Mouse (Mus musculus) urinary bladder, postnatal 25 days (tissue): ENCODE data around the gene Vcp.

Experiments used
- DNase-seq: peaks from one replicate; pipeline ENCODE4 v3.0.0; 2022; ENCODE audit warnings: low spot score

Vcp gene

DNA sequence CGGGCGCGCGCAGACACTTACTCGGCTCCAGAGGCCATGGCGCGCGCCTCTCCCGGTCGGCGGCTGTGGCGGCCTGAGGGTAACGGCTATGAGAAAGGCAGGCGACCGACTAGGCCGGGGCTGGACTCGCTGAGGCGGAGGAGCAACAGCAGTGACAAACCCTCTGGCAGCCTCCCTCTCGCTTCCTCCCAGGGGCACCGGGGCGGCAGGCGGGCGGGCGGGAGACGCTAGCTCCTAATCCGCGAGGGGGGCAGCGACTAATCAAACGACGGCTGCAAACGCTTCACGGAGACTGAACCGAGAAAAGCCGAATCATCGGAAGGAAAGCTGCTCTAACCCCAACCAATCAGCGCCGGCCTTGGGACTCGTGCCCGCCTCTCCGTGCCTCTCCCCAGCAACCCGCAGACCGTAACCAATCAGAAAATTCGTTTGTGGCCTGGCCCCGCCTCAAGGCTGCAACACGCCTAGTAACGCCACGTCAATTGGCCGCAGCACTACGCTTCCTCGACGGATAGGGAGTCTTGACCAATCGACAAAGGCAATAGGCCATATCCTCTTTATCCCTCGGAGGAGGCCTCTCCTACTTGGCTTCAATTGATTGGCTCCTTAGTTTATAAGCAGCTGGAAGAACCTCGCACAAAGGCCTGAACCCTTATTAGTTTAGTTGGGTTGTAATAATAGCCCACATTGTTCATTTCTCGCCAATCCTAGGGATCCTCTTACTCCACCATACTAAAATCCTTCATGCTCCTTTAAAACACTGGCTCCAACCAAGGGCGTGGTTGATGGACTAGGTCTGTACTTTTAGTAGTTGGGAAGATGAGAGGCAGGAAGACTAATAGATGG is at the start of gene Vcp:
Gene Vcp (minus strand): TSS at position 367 of the 846 bp plus-strand sequence.
- DNase-seq, result peak; percentile 95

DNA sequence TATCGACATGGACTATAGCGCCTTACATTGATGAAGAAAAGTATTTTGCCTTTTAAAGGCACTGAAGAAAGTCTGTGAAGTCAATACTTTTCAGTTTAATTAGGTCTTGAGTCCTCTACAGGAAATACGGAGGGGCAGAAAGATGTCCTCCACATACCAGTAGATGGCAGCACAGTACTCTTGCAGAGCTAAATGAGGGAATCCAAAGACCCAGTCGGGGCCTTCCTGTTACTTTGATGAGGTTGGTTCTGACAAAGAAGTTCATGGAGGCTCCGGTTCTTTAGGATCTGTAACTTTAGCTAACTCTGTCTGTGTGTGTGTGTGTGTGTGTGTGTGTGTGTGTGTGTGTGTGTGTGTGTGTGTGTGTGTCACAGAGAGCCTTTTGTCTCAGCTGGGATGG is 46.9 kb upstream of the Vcp start:
- peak; percentile 42 for DNase-seq

DNA sequence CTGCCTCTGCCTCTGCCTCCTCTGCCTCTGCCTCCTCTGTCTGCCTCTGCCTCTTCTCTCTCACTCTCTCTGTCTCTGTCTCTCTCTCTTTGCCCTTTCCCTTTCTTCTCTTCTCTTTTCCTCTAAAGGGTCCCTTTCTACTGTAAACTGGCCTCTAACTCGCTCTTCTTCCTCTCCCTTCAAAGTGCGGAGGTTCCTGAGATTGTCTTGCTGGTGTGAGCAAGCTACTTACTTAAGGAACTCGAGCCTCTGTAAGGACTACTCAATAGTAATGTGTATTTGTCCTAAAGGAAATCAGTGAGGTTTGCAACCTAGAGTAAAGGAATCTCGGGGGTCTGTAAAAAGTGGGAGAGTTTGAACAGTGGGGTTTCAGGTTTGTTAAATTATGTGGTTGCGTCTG is 46.3 kb upstream of the Vcp start:
- DNase-seq, result no peak

DNA sequence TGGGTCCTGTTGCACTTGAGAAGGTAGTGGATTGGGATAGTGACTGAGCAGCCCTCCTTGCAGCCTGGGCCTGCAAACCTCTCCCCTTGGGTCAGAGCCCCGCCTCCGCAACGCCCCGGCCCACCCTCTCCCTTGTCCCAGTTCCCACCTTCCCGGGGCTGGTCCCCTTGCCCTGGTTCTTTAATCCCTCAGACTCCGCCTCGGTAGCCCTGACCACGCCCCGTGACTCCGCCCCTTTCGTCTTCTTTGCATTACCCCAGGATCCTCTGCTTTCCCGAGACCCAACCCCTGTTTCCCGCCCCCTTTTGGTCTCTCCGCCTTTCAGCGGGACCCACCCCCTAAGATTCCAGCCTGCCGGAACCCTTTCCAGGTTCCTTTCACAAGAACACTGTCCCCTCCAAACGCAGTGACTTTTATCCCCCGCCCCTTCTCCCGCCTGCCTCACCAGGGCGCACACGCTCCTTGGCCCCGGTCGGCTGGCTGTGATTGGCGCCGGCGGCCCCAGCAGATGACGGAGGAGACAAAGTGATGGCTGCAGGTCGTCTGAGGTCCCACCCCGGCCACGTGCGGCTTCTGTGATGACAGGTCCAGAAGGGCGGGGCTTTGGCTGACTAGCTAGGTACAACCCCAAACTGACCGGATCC is 45.5 kb upstream of the Vcp start, which contains the start of gene Fam214b:
Gene Fam214b (minus strand): TSS at position 562 of the 644 bp plus-strand sequence.
- DNase-seq, result peak; percentile 98

DNA sequence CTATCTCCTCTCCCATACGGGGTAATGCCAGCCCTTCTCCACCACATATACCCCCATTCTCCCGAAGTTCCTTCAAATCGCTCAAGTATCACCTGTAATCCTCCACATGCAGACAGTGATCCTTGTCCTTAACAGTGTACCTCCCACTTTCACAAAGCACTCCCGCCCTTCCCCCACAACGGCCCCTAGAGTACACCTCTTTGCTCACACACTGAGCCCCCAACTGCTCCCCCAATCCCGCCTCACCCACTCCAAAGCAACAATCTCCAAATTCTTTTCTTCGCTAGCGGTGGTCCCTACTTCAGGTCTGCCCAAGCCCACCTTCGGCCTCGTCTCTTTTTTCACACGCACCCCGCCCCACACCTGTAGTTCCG is 45.0 kb upstream of the Vcp start:
- no peak for DNase-seq

DNA sequence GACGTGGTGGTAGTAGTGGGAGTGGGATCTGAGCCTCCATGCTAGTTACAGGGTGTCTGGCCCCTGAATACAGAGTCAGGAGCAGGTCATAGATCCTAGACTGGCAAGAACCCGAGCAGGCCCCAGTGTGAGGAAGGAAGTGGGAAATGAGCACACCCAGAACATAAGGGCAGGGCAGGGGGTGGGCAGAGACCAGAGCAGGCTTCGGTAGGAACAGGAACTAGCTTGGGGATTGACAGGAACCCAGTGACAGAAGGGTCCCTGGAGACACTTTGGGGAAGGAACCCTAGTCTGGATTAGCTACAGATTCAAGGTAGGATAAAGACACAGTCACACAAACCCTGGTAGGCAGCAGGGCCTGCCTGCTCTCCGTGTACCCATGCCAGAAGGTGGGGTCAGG is 44.4 kb upstream of the Vcp start:
- DNase-seq, result no peak

DNA sequence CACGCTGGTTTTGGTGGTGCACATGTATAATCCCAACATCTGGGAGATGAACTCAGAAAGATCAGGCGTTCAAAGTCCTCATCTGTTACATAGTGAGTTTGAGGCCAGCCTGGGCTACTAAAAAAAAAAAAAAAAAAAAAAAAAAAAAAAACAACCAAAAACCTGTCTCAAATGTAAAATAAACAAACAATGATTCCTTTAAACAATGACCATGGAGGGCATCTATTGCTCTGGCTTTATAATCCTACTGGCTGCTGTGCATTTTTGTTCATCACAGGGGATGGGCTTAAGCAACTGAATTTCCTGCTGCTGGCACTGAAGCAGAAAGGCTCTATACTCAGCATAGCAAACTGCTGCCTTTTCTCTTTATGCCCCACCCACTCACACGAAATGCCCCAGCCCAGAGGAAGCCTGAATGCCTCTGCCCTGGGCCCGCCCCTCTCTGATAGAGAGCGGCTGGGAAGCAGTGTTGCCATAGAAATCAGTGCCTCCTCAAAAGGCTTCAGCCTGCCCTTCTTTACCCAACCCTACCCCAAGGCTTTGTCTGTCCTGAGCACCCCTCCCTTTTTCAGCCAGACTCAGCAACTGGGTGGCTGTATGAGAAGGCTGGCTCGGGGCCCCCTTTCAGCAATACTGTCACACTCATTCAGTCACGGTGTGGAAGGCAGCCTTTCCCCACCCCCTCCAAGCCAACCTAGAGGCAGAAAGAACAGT is 43.5 kb upstream of the Vcp start:
- DNase-seq, result no peak

DNA sequence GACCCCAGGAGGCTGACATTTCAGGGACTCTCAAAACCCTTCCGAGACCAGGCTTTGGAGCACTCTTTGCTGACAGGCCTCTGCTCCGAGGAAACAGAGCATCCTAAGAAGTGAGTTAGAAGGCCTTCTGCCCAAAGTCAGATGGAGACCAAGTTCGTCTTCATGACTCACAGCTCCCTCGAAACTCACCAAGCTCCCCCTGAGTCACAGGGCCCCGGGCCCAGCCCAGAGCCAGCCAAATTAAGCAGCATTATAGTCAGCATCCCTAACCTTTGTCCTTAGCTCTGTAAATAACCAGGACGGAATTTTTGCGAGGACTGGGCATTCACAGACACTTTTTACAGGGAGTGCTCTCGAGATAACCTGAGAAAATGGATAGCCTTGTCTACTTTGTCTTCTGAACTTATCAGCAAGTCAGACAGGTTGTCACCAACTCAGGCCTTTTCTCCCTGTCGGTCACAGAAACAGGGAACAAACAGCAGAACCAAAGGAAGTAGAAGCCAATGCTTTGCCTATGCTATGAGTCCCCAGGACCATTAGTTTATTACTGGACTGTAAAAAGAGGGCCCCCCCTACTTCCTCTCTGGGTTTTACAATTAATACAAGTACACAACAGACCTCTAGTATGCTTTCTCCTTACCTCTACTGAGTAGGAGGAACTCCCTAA is 40.7 kb upstream of the Vcp start:
- DNase-seq, result no peak

DNA sequence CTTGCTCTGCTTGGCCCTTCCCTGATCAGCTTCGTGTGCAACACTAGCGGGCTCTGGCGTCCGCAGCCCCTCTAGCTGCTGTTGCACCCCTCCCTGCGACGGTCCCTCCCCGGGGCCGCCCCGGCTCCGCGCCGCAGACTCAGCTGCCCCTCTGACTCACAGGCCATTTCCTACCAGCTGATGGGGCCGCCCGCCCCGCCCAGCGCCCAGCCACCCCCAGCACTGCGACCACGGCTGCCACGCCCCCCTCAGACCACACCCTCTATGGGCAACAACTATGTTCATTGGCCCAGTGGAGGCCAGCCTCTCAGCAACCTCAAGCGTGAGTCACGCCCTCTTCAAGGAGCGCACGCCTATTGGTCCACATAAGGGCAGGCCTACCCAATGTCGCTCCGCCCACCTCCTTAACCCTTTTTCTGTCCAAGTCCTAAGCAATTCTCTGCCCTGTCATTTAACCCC is 39.8 kb upstream of the Vcp start:
- DNase-seq, result peak; percentile 92

DNA sequence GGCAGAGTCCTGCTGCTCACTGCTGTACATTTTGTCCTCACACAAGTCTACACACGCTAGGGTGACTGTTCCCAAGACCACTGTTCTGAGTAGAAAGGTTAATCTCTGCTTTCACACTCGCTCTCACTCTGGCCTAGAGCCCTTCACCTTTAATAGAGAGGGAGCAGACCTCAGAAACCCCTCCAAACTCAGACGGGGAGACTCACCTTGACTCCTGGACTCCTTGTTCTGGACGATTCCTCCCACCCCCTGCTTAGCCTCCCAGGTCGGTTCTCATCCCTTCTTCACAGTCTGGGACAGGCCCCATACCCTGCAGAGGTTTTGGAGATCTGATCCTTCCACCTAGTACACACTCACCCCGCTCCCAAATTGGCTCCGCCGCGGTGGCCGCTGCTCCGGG is 39.3 kb upstream of the Vcp start:
- DNase-seq, result no peak

DNA sequence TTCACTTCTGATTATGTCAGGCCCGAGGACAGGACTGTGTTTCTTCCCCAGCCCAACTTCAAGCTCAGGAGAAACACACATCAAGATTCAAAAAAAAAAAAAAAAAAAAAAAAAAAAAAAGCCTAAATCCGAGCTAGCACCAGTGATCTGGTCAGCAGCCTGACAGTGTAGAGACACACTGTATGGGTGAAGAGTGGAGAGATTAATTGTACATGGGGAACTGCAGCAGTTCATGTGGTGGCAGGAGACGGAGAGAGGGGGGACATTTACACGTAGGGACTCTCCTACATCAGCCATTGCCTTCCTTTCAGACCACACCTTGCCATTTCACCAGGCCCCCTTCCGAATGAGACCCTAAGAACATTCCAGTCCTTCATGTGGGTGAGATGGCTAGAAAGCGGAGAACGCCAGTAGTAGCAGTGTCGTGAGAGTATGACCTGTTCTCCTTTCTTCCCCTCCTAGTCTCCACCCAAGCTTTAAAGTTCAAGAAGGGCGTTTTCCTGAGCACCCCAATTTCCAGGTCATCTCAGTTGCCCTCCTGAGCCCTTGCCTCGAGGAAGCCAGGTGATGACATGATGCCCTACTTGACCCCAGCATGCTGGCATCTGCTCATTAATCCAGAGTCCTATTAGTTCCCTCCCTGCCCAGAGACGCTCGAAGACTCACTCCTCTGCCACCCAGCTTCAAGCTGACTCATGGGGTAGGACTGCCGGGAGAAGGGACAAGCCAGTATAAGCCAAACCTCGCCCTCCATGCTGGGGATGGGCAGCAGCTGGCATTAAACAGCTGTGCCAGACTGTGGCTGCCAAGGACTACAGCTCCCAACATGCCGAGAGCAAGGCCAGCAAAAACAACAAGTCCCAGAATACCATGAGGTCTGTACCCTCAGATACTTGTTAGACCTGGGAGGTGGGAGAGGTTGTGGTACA is 38.5 kb upstream of the Vcp start:
- peak; percentile 38 for DNase-seq

DNA sequence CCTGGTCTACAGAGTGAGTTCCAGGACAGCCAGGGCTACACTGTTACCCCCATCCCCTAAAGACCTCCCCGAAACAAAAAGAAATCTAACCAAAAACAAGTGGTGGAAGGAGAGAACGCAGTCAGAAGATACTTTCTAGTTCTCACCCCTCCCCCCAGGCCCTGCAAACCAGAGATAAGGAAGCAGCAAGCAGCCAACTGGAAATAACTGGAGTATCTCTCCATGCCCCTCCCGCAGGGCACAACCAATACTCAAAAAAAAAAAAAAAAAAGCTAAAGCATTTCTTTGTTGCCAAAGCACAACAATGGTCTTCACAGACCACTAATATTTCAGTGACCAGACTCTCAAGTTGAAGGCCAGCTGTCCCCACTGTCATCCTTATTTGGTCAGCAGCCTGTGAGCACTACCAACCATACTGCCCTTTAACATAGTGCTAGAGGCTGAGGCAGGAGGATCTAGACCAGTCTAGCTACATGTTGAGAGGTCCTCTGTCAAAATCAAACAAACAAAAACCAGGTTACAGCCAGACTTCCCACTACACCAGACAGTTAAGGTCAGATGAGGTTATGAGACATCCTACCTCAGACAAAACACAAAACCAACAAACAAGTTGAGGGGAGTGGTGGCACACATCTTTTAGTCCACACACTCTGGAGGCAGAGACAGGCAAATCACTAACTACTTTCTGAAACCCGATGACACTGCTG is 37.7 kb upstream of the Vcp start:
- DNase-seq, result no peak

DNA sequence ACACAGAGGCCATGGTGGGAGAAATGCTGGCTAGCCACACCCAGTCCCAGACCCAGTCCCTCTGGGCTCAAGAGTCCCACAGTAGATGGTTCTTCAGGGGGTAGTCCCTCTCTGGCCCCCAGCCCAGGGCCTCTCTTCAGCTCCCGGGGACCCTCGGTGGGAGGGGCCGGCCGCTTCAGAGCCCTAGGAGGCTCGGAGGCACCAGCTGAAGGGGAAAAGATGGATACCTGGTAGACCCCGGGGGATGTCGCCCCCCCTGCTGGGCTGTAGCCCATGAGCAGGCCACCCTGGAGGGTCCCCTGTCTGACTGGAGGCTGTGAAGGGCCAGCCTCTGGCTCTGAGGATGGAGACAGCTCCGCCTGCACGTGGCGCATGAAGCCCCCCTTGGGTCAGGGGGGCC is 36.0 kb upstream of the Vcp start:
- no peak for DNase-seq

DNA sequence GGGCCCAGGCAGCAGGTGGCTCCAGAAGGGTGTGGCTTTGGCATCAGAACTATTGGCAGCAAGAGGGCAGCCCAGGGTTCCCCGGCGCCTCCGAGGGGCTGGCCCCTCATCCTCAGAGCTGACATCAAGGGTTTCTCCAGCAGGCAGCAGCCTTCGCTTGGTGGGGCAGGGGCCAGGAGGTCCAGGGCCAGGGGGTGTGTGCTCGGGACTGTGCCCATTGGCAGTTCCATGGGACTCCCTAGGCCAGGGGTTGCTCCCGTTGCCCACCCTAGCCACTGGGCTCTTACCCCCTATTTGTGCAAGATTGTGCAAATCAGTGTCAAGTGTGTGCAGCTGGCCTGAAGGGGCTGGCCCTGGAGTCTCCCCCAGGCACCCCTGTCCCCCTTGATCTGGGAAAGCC is 35.5 kb upstream of the Vcp start:
- DNase-seq, result no peak

DNA sequence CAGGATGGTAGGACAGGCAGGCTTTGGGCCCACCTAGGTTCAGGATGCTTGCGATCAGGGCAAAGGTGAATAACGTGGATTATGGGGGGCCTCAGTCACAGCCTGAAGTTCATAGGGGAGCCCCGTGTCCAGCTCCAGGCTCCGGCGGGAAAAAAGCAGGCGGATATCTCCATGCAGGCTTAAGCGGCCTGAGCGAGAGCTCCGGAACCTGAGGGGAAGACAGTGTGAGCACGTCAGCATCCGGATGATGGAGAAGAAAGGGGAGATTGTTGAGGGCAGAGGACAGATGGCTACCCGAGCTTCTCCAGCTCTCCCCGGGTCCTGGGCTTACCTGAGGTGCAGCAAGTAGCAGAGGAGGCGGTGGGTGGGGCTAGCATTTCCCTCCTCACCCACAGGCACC is 33.2 kb upstream of the Vcp start:
- no peak for DNase-seq

DNA sequence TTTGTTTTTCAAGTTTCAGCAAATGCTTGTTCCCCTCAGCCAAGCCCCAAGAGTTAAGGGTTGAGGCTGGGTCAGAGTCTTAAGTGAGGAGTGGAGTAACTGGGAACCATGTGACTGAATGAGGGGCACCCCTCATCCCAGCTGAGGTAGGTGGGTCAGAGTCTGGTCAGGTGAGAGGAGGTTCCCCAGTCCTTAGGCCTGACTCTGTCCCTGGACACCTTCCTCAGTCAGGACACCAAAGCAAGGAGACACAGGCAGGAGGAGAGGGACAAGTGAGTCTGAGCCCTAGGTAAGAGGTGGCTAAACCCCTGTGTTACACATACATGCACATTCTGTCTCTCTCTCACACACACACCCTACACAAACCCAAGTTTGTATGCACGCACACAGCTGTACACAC is 32.2 kb upstream of the Vcp start:
- no peak for DNase-seq

DNA sequence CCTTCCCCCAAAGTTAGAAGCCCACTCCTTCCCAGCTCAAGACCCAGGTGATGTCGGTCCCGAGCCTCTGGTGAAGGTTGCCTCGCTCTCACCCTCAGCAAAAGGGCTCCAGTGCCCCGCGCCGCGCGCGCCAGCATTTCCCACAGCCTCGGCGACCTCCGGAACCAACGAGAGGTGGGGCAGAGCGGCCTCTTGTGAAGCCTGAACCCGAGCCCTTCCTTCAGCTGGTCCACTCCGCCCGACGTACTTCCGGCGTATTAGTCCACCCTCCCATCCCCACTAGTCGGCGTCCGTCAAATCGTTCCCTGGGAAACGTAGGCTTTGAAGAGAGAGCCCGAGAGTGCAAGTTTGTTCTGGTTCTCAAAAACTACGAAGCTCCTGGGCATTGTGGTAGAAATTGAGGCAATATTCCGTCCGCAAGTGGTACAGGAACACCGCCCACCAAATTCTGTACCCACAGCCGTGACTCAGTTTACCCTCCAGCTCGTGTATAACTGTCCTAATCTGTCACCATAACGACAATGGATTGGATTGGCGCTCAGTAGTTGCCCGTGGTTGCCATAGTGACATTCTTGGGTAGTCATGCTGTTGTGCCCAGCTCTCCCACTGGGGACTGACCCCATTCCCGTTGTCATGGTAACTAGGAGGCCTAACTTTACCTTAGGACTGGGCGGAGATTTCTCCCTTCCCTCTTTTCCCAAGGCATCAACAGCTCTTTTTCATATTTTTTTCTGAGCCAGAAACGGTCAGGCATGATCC is 31.1 kb upstream of the Vcp start, which contains the start of gene Stoml2:
Gene Stoml2 (minus strand): TSS at position 474 of the 759 bp plus-strand sequence.
- peak; percentile 82 for DNase-seq

DNA sequence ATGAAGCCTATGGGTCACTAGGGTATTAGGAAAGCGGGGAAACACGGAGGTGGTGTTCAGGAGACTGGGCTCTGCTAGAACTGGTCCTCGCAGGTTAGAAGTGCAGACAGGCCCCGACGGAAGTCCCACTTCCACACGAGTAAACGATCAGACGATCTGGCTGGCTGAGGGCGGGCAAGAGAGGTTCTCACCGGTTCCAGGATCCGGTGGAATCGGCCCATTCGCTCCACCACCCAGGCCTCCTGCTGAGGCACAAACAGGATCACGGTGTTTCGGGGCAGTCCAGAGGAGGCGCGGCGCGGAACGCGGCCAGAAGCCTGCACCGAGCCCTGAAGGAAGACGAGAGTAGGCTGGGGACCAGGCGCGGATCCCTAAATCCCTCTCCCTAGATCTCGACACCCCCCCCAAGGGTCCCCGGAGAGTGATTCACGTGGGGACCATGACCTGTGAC is 30.5 kb upstream of the Vcp start:
- no peak for DNase-seq

DNA sequence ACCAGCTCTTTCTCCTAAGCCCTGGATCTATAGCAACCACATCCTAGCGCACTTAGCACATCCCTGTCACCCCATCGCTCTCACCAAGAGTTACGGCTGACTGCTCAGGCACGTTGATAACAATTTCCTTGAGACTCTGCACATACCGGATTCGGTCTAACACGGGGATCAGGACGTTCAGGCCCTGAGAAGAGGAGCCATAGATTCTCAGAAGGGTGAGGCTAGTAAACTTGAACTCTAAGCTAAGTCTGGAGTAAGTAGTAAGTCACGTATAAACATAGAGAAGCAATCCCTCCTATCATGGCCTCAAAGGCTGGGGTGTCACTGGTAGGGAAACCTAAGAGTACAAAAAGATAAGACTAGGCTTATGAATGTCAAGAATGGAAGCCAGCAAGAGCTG is 30.0 kb upstream of the Vcp start:
- DNase-seq, result no peak

DNA sequence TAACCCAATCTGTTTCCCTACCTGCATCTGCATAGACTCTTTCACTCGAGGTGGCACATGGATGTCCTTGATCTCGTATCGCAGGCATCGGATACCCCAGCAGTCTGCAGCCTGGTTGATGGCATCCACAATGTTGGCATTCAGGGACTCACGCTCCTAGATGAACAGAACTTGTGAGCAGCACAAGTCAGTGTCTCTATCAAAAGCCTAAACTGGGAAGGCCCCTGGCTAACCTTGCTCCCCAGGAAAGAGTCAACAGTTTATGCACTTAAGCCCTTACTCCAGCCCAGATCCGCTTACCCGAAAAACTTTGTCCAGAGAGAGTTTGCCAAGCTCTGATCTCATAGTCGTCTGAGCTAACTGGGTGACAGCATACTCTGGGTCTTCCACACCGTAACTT is 29.4 kb upstream of the Vcp start:
- DNase-seq, result no peak
